Mouse (Mus musculus) frontal cortex, adult (tissue): ENCODE data around the gene Ubtd2.

Source experiments
- ATAC-seq: cut with Nextera tagmentation; 2 replicates; pipeline ENCODE4 v1.9.2; 2017; ENCODE audit warnings: mild to moderate bottlenecking, moderate library complexity, mixed read lengths; ENCODE audit not compliant: low TSS enrichment

Gene Ubtd2

DNA sequence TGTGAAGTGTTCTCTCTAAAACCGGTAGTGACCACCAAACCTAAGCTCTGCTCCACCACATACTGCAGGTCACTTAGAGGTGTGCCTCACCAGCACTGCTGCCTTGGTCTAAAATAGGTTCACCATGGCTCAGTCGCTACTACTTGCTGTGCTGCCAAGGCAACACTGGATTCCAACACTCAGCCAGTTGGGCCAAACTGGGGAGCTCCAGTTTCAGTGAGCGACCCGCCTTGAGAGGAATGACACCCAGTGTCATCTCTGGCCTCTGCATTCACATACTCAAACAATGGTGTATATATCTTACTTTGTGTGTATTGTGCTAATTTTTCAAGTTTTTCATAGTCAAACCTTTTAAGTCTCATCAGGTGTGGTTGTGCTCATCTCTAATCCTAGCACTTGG, 63.6 kb downstream of the Ubtd2 start:
- no peak for ATAC-seq

DNA sequence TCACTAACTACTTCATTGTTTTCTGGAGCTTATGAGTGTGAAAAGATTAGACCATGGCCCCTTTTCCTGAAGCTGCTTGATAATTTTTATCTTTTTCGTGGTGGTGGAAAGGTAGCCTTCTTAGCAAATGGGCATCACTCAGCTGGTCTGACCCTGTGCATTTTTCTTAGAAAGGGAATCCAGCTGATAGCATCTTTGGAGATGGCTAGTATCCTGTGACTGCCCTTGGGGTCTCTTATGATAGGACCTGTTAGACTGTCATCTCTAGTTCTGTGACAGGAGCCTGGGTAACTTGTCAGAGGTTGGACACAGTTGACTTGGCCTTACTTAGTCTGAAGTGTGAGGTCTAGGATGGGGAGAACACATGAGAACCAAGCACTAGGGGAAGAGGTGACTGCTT, 64.2 kb downstream of the Ubtd2 start:
- no peak for ATAC-seq

DNA sequence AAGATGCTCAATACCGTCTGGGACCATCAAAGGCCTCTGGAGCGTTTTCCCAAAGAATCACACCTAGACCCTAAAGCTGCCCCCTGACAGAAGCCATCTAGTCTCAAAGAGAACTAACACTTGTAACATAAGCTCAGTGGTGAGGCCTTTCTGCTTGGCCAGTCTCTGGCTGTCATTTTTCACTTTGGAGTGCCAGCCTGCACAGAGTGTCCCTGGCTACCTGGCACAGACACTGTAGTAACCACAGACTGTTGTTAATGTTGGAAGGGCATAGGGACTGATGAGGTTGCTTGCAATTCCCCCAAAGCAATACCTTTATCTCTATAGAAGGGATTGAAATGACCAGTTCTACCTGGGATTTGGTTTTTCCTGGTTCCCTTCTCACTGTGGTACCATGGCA, 66.1 kb downstream of the Ubtd2 start:
- ATAC-seq, result no peak

DNA sequence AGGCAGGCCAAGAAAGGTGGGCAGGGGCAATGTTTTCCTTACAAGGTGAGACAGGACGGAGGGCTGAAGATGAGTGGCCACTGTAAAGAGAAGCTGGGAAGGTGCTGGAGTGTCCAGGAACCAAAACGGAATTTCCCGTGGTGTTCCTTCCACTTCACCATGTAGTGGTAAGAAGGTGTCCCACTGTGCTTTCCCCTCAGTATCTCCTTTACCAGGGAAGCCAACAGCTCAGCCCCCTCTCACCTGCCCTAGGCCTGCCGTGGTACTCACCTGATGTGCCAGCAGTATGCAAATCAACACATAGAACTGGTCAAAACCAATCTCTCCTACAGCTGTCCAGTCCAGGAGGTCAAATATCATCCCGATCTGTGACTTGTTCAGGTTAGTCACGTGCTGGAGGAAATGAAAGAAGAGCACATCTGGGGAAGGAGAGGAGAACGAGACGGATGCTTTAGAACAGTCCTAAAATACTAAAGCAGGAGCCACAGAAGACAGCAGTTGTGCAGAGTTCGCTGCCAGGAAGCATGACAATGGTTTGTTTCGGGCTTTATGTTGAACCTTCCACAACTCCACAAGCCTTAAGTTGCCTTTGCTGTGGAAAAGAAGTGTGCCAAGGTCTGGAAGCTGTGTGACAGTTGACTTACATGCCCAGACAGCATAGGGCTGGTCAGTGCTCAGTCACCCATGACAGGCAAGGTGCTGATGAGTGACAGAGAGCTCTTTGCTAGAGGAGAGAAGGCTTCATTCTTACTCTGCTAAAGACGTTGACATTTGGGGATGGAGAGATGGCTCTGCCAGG, 69.2 kb downstream of the Ubtd2 start:
- no peak for ATAC-seq

DNA sequence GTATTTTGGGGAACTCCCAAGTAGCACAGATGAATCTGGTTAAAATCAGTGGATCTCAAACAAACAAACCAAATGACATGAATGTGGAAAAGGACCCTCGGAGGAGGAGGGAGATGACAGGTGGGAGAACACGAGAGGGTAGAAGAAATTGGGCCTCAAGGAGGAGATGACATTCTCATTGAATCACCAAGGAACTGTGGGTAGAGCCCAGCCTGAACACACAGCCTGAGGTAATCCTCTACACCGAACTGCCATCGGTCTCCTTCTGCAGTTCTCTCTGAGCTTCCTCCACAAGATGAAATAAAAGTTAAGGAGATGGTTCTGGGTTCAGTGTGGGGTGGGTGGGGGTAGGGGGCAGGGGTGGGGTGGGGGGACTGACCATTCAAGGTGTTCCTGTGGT, 71.8 kb downstream of the Ubtd2 start:
- ATAC-seq, result no peak

DNA sequence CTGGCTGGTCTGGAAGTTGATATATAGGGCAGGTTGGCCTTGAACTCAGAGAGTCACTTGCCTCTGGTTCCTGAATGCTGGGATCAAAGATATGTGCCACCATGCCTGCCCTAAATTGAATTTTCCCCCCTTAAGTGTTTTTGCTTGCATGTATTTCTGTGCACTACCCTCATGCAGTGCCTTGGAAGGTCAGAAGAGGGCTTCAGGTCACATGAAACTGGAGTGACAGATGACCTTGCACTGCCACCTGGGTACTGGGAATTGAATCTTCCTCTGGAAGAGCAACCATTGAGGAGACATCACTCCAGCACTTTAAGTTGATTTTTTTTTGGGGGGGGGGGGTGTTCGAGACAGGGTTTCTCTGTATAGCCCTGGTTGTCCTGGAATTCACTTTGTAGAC, 75.0 kb downstream of the Ubtd2 start:
- ATAC-seq, result no peak

DNA sequence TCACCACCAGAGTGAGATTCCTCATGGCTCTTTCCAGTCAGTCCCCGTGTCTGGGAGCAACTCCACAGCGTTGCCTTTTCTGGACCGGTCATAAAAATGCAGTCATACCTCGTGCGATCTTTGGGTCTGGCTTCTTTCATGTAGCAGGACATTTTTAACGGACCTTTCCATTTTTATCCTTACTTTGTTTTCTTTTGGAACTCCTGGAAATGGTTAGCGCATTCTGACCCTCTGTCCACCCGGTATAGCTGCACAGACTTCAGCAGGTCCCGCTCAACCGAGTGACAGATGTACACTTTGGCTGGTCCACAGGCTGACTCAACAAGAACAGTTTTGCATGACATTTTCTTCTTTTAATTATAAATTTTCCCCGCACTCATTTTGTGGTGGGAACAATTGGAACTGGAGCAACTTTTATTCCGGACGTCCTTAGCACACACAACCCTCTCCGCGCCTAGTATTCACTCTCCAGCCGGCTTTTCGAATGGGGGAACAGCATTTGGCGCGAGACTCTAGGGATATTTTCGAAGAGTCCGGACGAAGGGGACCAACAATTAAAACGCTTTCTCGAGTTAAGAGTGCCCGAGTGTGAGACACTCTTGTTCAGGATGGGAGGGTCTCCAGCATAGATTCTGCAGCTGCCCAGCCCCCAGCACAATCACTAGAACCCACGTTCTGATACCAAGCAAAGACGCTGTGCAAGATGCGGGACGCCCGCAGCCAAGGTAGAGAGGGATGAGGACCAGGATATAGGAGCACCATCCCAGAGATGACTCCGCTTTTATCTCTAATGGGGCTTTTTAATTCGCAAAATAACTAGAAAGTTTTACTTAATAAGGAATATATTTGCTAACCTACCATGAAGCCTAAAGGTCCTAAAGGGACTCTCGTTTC, 76.9 kb downstream of the Ubtd2 start, which contains the start of gene Efcab9:
Gene Efcab9, minus strand, starts transcription at position 211 of the 894 bp plus-strand sequence.
- peak; percentile 19; the same call in 1 of the 2 replicates for ATAC-seq

DNA sequence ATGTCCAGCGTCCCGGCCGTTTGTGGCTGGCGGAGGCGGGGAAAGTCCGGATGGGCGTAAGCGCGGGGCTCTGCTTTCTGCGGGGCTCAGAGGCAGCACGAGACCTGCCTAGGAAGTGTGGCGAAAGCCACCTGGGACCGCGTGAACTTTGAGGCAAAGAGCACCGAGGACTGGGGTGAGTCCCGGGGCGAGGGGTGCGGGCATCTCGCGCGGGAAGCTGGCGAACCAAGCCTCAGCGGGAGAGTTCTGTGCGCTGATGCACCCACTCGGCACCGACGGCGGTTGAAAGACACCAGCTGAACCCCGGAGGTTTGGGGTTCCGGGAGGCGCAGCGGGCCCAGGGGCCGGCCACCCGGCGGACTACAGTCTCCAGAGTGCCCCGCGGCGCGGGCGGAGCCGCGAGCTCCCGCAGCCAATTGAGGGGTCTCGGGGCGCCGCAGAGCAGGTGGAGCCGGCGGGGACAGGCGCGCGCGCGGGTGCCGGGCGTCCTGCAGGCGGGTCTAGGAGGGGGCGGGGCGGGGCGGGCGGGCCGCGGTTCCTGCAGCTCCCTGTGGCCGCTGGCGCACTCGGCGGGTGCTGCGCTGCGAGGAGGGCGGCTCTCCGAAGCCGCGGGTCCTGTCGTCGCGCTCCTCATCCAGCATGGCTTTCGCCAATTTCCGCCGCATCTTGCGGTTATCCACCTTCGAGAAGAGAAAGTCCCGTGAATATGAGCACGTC, 77.8 kb downstream of the Ubtd2 start, which contains the start of gene Stk10:
Gene Stk10, plus strand, starts transcription at position 541 of the 717 bp plus-strand sequence.
- peak; percentile 91 for ATAC-seq

DNA sequence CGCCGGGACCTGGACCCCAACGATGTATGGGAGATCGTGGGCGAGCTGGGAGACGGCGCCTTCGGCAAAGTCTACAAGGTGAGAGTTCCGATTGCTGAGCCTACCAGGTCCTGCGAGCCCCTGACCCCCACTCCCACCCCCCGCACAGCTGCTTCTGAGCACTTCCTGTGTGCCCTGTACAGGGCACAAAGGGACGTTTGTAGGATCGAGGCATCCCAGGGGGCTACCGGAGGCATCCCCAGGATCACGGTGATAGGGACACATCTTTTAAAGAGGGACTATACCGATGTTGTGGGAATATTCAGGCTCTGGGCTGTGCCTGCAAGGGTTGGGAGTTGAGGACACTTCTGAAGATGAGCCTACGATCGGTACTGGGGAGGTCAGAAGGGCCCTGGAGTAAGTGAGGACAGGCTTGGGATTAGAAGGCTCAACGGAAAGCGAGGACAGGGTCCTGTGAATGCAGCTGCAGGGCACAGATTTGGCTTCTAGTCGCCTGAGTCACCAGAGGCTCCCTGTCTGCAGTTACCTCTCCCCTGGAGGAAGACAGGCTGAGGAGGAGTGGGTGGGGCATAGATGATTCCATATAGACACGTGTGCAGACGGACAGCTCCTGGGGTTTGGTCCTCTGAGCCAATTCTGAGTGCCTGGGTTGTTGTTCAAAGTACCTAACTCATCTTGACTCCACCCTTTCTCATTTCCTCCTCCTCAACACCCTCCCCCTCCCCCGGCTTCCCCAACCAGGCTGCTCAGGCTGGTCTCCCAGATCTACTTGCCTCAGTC, 78.5 kb downstream of the Ubtd2 start:
- peak; percentile 56 for ATAC-seq

DNA sequence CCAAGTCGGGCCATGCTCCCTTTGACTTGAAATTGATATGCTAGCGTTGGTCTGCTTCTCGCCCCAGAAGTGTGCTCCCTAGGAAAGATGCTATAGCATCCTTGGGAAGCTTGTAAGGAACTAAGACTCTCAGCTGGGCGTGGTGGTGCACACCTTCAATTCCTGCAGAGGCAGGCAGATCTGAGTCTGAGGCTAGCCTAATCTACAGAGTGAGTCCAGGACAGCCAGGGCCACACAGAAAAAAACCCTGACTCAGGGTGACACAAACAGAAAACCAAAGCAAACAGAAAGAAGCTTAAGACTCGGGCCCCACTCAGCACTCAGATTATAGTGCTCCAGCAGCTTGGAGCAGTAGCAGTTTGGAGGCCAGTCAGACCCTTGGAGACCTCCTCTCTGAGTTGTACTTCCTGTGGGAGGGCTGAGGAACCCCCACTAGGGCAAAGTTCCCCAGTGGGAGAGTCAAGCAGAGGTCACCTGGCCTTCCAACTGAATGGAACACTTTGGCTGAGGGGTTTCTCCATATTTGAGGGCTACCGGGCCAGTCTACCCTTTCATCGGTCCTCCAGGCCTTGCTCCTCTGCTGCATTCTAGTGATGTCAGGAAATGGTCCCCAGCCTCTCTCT, 79.4 kb downstream of the Ubtd2 start:
- ATAC-seq, result no peak

DNA sequence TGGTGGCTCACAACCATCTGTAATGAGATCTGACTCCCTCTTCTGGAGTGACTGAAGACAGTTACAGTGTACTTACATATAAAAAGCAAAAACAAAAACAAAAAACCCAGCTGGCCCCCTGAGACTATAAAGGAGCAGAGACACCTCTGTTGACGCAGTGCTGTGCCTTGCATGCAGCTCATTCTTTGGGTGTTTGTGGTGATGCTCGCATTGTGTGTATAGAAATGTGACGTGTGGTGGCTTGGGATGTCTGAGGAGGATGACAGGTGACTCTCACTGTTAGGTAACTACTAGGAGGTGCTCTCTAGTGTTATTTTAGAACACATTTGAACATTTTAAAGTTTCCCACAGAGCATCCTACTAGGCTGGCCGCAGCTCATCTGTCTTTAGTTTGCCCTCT, 80.5 kb downstream of the Ubtd2 start:
- no peak for ATAC-seq

DNA sequence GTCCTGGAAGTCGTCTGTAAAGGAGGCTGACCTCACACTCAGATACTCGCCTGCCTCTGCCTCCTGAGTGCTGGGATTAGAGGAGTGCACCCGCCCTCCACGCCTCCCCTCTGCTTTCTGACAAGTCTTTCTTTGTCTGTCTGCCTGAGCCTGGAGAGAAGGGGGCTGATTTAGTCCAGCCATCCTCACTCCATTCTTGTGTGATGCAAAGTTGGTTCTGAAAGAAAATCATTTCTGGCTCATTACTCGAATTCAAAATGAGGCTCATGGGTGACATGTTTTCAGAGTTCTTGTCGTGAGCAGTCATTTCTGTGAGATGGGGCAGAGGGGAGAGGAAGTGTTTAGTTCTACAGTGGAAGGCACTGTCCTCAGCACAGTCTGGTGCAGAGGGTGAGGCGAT, 81.8 kb downstream of the Ubtd2 start:
- ATAC-seq, result no peak

DNA sequence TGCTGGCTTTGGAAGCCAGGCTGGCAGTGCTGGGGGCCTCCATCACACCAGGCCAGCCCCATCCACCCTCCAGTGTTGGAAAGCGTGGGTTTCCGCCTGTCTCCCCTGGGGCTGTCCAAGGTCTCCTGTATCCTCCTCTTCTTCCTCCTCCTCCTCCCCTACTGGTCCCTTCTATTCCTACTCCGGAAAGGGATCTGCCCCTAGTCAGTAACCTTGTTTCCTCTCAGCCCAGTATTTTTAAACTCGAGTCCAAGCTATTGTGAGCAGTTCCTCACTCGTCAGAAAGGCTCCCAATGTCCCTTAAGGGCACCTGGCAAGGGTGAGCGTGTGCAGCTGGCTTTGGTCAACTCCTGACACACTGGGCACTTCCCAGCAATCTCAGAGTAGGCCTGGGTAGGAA, 83.3 kb downstream of the Ubtd2 start:
- no peak for ATAC-seq

DNA sequence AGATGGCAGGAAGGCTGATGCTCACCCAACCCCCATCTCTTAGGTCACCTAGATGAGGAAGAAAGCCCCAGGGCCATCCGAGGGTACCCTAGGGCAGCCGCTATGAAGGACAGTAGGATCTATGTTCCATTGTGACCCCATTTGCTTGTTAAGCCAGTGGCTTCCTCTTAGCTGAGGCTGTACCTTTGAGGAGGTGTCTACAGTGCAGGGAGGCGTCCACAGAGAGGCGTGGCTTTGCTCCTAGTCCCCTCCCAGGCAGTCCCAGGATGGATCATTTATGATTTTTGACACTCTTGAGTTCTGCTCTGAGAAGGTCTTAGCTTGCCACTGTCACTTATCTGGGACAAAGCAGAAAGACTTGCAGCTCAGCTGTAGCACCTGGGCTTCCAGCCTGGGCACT, 83.7 kb downstream of the Ubtd2 start:
- no peak for ATAC-seq

DNA sequence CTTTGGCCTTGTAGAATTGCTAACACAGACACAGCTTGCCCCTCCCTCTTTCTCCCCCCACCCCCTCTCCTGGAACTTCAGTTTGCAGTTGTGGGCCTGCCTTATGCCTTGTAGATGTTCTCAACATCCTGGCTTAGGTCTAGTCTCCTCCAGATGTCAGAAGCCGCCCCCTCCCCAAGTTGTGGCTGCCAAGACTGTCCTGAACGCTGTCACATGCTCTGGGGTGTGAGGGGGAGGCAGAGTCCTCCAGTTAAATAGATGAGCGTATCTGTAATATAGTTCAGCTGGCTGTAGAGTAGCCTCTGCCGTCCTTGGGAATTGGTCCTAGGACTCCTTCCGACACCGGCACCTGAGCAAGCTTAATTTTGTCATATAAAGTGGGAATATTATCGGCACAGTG, 84.5 kb downstream of the Ubtd2 start:
- no peak for ATAC-seq

DNA sequence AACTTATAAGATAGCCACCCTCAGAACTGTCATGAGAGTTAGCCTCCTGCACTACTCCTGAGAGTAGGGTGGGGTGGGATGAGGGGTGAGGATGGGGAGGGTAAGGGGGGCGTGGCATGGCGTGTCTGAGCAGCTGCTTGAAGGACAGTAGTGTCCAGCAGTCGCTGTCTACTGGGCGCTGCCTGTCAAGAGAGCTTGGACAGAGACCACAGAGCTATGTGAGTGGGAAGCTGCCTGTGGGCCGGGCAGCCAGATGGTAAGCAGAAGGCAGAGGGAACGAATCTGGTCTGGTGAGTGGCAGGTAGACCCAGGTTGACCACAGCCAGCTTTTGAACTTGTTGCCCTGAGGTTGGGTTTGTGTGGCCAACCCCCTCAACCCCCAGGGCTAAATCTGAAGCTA, 85.3 kb downstream of the Ubtd2 start:
- ATAC-seq, result no peak

DNA sequence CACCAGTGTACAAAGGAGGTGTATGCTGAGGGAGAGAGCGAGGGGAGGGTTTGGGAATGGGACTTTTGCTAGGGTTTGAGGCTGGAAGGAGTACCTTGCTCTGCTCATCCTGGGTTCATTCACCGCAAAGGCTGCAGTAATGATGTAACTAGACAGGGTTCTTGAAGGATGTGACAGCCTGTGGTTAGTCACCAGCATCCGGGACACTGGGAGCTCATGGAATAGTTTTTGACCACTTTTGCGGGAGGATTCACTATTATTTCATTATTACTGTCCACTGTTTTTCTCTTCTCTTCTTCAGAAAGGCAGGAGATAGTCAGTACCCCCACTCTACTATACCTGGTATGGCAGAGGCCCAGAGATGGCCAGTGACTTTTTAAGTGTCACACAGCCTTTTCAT, 87.0 kb downstream of the Ubtd2 start:
- ATAC-seq, result no peak

DNA sequence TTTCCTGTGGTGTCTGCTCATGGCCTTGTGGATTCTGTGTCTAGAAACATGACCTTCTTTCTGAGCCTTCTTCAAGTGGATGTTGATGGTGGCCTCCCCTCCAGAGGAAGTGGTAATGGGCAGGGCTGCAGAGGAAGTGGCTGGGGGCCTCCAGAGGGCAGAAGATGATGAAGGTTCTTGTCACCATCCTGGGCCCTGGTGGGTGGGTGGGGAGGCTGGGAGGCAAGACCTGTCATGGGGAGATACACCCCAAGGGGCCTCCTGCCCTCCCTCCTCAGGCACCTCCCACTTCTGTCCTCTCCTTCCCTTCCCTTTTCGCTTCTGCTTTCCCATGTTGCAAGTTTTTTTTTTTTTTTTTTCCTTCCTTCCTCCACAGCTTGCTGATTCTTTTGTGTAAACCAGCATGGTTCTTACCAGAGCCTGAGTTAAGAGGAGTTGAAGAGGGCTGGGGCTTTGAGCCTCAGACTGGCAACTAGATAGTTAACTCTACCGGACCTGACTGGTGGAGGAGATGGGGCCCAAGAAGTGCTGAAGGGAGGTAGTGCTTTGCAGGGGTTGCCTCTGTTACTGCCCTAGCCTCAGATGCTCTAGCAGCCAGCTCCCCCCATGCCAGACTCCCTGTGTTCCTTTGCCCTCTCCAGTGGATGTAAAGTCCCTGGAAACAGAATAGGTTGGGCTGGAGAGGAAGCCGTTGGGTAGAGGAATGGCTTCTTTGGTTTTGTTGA, 87.7 kb downstream of the Ubtd2 start:
- ATAC-seq, result no peak

DNA sequence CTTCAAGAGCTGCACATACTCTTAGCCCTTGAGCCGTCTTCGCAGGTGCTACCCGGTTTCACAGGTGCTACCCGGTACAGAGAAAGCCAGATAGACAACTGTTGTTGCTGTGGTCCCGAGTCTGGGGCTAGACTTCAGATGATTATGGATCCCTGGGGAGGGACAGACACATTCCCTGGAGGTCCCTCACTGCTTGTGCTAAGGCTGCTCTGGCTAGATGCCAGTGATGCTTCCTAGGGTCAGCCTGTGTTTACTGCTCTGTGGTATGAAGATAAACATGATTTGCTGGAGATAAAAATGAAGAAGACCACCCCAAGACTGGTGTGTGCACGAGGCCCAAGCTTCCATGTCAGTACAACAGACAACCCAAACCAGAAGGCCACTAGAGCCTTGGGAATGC, 88.9 kb downstream of the Ubtd2 start:
- ATAC-seq, result no peak

DNA sequence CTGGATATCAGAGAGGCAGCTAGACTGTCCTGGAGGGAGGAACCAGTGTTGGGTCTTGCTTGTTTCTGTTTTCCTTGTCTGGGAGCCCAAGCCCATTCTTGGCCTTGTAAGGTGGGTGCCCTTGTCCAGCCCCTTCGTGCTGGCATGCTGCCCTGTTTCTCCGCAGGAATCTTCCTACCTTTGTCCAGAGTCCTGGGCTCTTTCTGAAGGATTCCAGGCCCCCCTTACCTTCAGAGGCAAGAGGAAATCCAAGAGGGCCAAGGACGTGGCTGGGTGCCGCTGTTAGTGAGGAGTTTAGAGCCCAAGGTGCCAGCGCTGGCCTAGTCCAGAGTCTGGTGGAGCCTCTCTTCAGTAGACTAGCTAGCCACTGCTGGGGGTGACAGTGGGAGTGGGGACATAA, 89.3 kb downstream of the Ubtd2 start:
- ATAC-seq, result no peak
